Mouse (Mus musculus): ENCODE results near the gene Haus4. TPM values are rescaled to one million over a fixed set of nuclear protein-coding genes. Genes with fewer than 3 reads are reported as not detected.
A peak's percentile ranks its signal among the peaks of the same experiment; 100 is the strongest.

Gene Haus4
- polyA plus RNA-seq, 1 experiment from 2014 or later = 12.9 TPM

DNA sequence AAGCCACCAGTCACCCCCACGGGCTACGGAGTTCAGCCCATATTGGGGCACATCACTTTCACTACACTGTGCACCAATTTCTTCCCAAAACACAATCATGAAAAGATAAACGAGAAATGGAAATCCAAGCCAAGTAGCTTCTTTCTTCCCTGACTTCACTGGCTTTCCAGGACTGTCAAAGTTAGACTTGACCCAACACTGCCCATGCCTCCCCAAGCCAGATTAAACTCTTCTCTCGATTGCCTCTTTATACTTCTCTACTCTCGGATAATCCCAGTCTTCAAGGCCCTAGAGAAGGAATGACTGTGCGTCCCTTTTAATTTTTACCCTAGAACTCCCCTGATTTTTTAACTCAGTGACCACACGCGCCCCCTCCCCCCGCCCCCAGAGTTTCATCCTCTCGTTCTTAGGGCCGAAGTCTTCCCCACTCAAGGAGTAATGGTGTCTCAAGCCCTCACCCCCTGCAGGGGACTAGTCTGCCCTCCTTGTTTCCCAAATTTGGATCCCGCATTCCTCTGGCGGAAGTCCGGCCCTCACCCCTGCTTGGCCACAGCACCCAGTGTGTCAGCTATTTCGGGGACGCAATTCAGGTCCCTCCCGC lies 37.6 kb downstream of the Haus4 start:
- ATAC-seq = peak; percentile 66
- peak overlapping the region; percentile 86 for H3K27ac ChIP-seq (ENCODE audit: low read length)
- H3K9me3 ChIP-seq (replicated peaks; ENCODE audit: control insufficient read depth, low read length, poor library complexity, severe bottlenecking) = no peaks in the 10 kb centered on the region
- peaks cover 20% of the 10 kb centered on the region for H3K4me1 ChIP-seq (ENCODE audit: control insufficient read depth, insufficient read depth, low read length)
- peak overlapping the region; percentile 81 for H3K4me2 ChIP-seq (ENCODE audit: low read length)
- no peaks in the 10 kb centered on the region for H3K27me3 ChIP-seq (ENCODE audit: control insufficient read depth, insufficient read depth, low read depth, low read length)
- peaks cover 22% of the 10 kb centered on the region for H3K36me3 ChIP-seq (ENCODE audit: control insufficient read depth, insufficient read depth, low read length)
- H3K4me3 ChIP-seq (ENCODE audit: low read depth, low read length) = peak overlapping the region; percentile 78
- WGBS = 4% methylated on average over 17 of the region's 17 CpGs
- peak overlapping the region; percentile 85 for H3K9ac ChIP-seq (ENCODE audit: low read depth, low read length)

DNA sequence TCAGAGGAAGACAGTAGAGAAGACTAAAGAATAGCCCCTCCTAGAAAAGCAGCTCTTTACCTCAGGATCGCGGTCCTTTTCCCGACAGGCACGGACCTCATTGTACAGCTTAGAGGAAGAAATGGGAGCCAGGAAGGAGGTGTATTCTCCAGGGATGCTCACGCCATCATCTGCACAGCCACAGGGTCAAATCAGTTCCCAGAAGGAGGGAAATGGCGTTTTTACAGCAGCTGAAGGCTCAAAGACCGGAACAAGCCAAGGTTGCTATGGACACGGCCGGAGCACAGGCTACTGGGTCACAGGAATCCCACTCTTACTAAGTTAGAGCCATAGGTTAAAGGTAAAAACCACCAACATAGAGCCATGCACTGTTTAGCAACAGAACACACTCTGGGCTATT lies 44.6 kb downstream of the Haus4 start:
- ATAC-seq = no peak
- whole genome bisulfite sequencing = 89% methylated on average over 9 of the region's 9 CpGs

DNA sequence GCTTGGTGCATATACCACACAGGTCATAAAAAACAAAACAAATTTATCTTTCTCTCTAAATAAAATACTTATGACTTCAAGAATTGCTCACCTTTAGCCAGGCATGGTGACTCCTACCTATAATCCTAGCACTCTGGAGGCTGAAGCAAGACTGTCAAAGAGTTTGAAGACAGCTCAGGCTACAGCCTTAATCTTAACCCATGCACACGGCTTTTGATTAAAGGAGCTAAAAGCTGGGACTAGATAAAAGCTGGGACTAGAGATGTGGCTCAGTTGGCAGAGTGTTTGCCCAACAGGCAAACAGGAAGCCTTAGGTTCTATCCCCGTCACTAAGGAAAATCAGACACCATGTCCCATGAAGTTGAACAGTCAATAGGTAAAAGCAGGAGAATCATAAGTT lies 51.3 kb downstream of the Haus4 start:
- peaks cover 12% of the 10 kb centered on the region; the same call in 1 of the 2 replicates for H3K36me3 ChIP-seq (ENCODE audit: control insufficient read depth, insufficient read depth, low read length)
- 90% methylated on average over 2 of the region's 2 CpGs for WGBS
- no peak overlapping the region for H3K27ac ChIP-seq (ENCODE audit: low read length)
- no peaks in the 10 kb centered on the region for H3K4me1 ChIP-seq (ENCODE audit: control insufficient read depth, insufficient read depth, low read length)
- no peaks in the 10 kb centered on the region for H3K9me3 ChIP-seq (replicated peaks; ENCODE audit: control insufficient read depth, low read length, poor library complexity, severe bottlenecking)
- H3K27me3 ChIP-seq (ENCODE audit: control insufficient read depth, insufficient read depth, low read depth, low read length) = no peaks in the 10 kb centered on the region
- no peak overlapping the region for H3K4me2 ChIP-seq (ENCODE audit: low read length)
- no peak for ATAC-seq
- no peak overlapping the region for H3K9ac ChIP-seq (ENCODE audit: low read depth, low read length)
- H3K4me3 ChIP-seq (ENCODE audit: low read depth, low read length) = no peak overlapping the region

More for the DNA sequence above, 44.6 kb downstream of the Haus4 start:
- Histone ChIP-seq H3K4me3 (ENCODE audit: low read depth, low read length) (no peak overlapping the region), H3K4me1 (ENCODE audit: control insufficient read depth, insufficient read depth, low read length) (no peaks in the 10 kb centered on the region), H3K9me3 (replicated peaks; ENCODE audit: control insufficient read depth, low read length, poor library complexity, severe bottlenecking) (no peaks in the 10 kb centered on the region), H3K9ac (ENCODE audit: low read depth, low read length) (no peak overlapping the region), H3K36me3 (ENCODE audit: control insufficient read depth, insufficient read depth, low read length) (peaks cover 65% of the 10 kb centered on the region), H3K27me3 (ENCODE audit: control insufficient read depth, insufficient read depth, low read depth, low read length) (no peaks in the 10 kb centered on the region), H3K27ac (ENCODE audit: low read length) (no peak overlapping the region), H3K4me2 (ENCODE audit: low read length) (no peak overlapping the region)

DNA sequence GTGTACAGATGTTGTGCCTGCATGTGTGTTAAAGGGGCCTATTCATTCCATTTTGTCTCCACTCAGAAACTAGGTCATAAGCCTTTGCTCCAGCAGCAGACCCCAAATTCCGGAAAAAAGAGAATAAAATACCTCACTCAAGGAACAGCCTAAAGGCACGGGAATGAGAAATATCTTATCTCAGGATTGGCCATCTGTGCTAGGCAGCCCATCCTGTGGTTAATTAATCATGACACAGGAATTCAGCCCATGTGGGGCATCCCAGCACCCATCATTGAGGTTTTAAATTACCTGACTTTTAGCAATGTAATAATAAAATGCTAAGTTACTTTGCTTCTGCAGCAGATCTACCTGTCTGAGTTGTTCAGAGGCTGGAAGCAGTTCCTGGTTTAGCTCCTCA lies 53.1 kb downstream of the Haus4 start:
- no peaks in the 10 kb centered on the region for H3K36me3 ChIP-seq (ENCODE audit: control insufficient read depth, insufficient read depth, low read length)
- no peak overlapping the region for H3K4me2 ChIP-seq (ENCODE audit: low read length)
- H3K27ac ChIP-seq (ENCODE audit: low read length) = no peak overlapping the region
- 90% methylated on average over 2 of the region's 2 CpGs for WGBS
- no peak for ATAC-seq
- no peak overlapping the region for H3K9ac ChIP-seq (ENCODE audit: low read depth, low read length)
- H3K4me3 ChIP-seq (ENCODE audit: low read depth, low read length) = no peak overlapping the region
- H3K9me3 ChIP-seq (replicated peaks; ENCODE audit: control insufficient read depth, low read length, poor library complexity, severe bottlenecking) = no peaks in the 10 kb centered on the region
- H3K27me3 ChIP-seq (ENCODE audit: control insufficient read depth, insufficient read depth, low read depth, low read length) = no peaks in the 10 kb centered on the region
- H3K4me1 ChIP-seq (ENCODE audit: control insufficient read depth, insufficient read depth, low read length) = no peaks in the 10 kb centered on the region

DNA sequence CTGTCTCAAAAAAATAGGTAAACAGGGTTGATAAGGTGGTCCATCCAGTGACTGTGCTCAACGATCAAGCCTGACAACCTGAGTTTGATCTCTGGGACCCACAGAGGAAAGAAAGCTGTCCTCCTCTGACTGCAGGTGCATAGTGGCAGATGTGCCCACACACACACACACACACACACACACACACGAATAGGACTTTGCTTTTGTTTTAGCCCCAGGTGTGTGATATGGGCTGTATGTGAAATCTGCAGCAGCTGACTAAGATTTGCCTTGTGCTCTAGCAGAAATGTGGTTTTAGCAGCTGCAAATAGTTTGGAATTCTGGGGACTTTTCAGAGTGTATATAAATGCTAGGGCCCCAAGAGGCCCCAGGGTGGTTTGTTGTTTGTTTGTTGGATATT lies 55.1 kb downstream of the Haus4 start:
- Histone ChIP-seq H3K9me3 (replicated peaks; ENCODE audit: control insufficient read depth, low read length, poor library complexity, severe bottlenecking) (no peaks in the 10 kb centered on the region), H3K4me2 (ENCODE audit: low read length) (no peak overlapping the region), H3K36me3 (ENCODE audit: control insufficient read depth, insufficient read depth, low read length) (no peaks in the 10 kb centered on the region), H3K27me3 (ENCODE audit: control insufficient read depth, insufficient read depth, low read depth, low read length) (no peaks in the 10 kb centered on the region), H3K27ac (ENCODE audit: low read length) (no peak overlapping the region), H3K4me3 (ENCODE audit: low read depth, low read length) (no peak overlapping the region), H3K9ac (ENCODE audit: low read depth, low read length) (no peak overlapping the region), H3K4me1 (ENCODE audit: control insufficient read depth, insufficient read depth, low read length) (no peaks in the 10 kb centered on the region)
- ATAC-seq = no peak
- WGBS = 80% methylated on average over 2 of the region's 2 CpGs

DNA sequence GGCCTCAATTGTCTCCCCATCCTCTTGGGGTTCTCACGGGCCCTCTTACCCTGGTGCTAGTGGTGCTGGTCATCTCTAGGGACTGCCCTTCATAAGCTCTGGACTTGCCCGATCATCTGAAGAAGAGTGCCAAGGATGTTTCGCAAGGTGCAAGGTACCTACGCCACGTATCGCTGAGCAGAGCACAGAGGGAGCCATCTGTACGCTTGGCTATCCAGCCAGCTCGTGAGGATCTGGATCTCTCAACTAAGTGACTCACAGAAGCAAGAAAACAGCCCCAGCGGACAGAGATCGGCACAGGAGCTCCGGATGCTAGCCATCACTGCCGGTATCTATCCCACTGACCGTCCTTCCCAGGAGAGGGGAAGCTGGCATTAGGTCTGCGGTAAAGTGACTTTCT lies 57.7 kb downstream of the Haus4 start:
- Histone ChIP-seq H3K27me3 (ENCODE audit: control insufficient read depth, insufficient read depth, low read depth, low read length) (no peaks in the 10 kb centered on the region), H3K9ac (ENCODE audit: low read depth, low read length) (no peak overlapping the region), H3K4me3 (ENCODE audit: low read depth, low read length) (no peak overlapping the region), H3K27ac (ENCODE audit: low read length) (no peak overlapping the region), H3K4me2 (ENCODE audit: low read length) (no peak overlapping the region), H3K9me3 (replicated peaks; ENCODE audit: control insufficient read depth, low read length, poor library complexity, severe bottlenecking) (no peaks in the 10 kb centered on the region), H3K4me1 (ENCODE audit: control insufficient read depth, insufficient read depth, low read length) (no peaks in the 10 kb centered on the region), H3K36me3 (ENCODE audit: control insufficient read depth, insufficient read depth, low read length) (no peaks in the 10 kb centered on the region)
- WGBS = 89% methylated on average over 14 of the region's 14 CpGs
- ATAC-seq = no peak

DNA sequence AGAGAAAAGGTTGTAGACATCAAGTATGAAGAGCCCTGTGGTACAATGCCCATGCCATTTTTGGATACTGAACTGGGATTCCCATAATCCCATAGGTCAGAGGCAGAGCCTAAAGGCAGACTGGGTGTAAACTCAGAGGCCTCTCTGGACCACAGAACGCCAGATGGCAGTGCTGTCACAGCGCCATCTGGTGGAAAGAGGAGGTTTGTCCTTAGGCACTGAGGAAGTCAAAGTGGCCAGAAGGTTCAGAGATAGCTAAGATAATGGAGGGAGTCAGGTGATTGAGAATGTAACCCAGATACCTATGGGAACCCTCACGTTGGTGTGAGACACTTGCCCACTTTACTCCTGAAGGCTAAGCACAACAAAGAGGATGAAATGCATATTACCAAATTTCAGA lies 60.2 kb downstream of the Haus4 start:
- no peak overlapping the region for H3K27ac ChIP-seq (ENCODE audit: low read length)
- WGBS = 0% methylated on average over 3 of the region's 3 CpGs
- no peak overlapping the region for H3K9ac ChIP-seq (ENCODE audit: low read depth, low read length)
- no peak overlapping the region for H3K4me3 ChIP-seq (ENCODE audit: low read depth, low read length)
- no peak overlapping the region for H3K4me2 ChIP-seq (ENCODE audit: low read length)
- no peaks in the 10 kb centered on the region for H3K4me1 ChIP-seq (ENCODE audit: control insufficient read depth, insufficient read depth, low read length)
- ATAC-seq = no peak
- H3K27me3 ChIP-seq (ENCODE audit: control insufficient read depth, insufficient read depth, low read depth, low read length) = no peaks in the 10 kb centered on the region
- H3K36me3 ChIP-seq (ENCODE audit: control insufficient read depth, insufficient read depth, low read length) = no peaks in the 10 kb centered on the region
- H3K9me3 ChIP-seq (replicated peaks; ENCODE audit: control insufficient read depth, low read length, poor library complexity, severe bottlenecking) = no peaks in the 10 kb centered on the region

DNA sequence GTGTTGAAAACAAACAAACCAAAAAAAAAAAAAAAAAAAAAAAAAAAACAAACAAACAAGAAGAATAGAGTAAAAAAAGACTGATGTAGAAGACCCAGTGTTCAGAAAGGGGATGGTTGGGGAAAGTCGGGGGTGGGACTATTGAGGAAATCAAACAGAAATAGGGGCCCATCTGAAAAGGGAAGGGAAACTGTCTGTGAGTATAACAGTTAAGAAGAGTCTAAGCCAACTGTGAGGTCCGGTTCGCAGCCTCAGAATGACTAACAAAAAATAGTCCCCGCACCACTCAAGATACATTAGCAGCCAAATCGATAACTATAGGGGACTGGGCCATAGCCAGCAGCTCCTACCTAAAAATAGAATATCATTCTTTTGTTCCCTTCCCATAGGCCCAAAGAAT lies 61.2 kb downstream of the Haus4 start:
- Histone ChIP-seq H3K27me3 (ENCODE audit: control insufficient read depth, insufficient read depth, low read depth, low read length) (no peaks in the 10 kb centered on the region), H3K27ac (ENCODE audit: low read length) (no peak overlapping the region), H3K9me3 (replicated peaks; ENCODE audit: control insufficient read depth, low read length, poor library complexity, severe bottlenecking) (no peaks in the 10 kb centered on the region), H3K4me2 (ENCODE audit: low read length) (no peak overlapping the region), H3K4me1 (ENCODE audit: control insufficient read depth, insufficient read depth, low read length) (0 out of 2 replicates have a peak, but pooled peaks cover under 1% of the 10 kb centered on the region), H3K9ac (ENCODE audit: low read depth, low read length) (no peak overlapping the region), H3K36me3 (ENCODE audit: control insufficient read depth, insufficient read depth, low read length) (no peaks in the 10 kb centered on the region), H3K4me3 (ENCODE audit: low read depth, low read length) (no peak overlapping the region)
- no peak for ATAC-seq
- WGBS = 92% methylated on average over 5 of the region's 5 CpGs

DNA sequence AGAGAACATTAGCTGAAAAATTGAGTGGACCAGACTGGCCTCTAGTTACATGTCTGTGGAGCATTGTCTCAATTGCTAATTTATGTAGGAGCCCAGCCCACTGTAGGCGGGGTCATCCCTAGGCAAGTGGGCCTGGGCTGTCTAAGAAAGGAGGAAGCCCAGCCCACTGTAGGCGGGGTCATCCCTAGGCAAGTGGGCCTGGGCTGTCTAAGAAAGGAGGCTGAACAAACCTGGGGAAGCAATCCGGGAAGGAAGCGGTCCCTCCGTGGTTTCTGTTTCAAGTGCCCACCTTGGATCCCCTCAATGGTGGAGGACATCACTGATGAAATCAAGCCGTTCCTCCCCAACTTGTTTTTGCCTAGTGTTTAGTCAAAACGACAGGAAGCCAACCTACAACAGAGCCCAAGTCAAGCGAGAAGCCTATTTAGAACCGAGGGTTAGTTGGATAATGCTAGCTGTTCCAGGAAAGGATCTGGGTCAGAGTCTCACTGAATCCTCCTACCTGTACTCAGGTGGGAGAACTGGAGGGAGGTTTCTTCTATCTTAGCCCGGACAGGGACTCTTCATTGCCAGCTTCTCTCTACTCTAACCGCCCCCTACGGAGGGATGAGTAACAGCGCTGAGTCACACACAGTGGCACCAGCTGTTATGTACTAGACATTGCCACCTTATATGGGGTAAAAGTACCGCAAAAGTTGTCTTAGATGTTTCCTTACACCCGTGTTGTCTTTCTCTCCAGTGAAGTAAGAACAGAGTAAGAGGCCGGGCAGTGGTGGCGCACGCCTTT lies 61.9 kb downstream of the Haus4 start:
- 71% methylated on average over 18 of the region's 18 CpGs for WGBS

More for the DNA sequence above, 61.9 kb downstream of the Haus4 start:
- H3K9ac ChIP-seq (ENCODE audit: low read depth, low read length) = no peak overlapping the region
- H3K27ac ChIP-seq (ENCODE audit: low read length) = no peak overlapping the region
- 0 out of 2 replicates have a peak, but pooled peaks cover 2% of the 10 kb centered on the region for H3K4me1 ChIP-seq (ENCODE audit: control insufficient read depth, insufficient read depth, low read length)
- H3K36me3 ChIP-seq (ENCODE audit: control insufficient read depth, insufficient read depth, low read length) = no peaks in the 10 kb centered on the region
- H3K9me3 ChIP-seq (replicated peaks; ENCODE audit: control insufficient read depth, low read length, poor library complexity, severe bottlenecking) = no peaks in the 10 kb centered on the region
- H3K4me2 ChIP-seq (ENCODE audit: low read length) = no peak overlapping the region
- no peaks in the 10 kb centered on the region for H3K27me3 ChIP-seq (ENCODE audit: control insufficient read depth, insufficient read depth, low read depth, low read length)
- no peak overlapping the region for H3K4me3 ChIP-seq (ENCODE audit: low read depth, low read length)
- no peak for ATAC-seq
